Mouse (Mus musculus): ENCODE measurements around the gene Nxf1. TPM values are rescaled to one million over a fixed set of nuclear protein-coding genes. Genes with fewer than 3 reads are reported as not detected.

Nxf1 gene
- polyA plus RNA-seq, 2 experiments = 168 to 263 TPM

GRCm38 (mm10) chr19:8770567-8771270, 13.8 kb downstream of the Nxf1 start, which contains the start of gene Tmem223:
Gene Tmem223 (plus strand): TSS chr19:8770996.
- peak within 1 kb of the TSS; percentile 94 for H3K9ac ChIP-seq (ENCODE audit: low read depth, low read length, severe bottlenecking)
- H3K9me3 ChIP-seq (ENCODE audit: control insufficient read depth, low read length) = 0 out of 2 replicates have a peak, but pooled peaks cover under 1% of the 10 kb centered on the region
- peak; percentile 70 for DNase-seq (ENCODE audit: low spot score)
- H3K4me3 ChIP-seq (replicated peaks; ENCODE audit: low read length) = peak within 1 kb of the TSS; percentile 85
- WGBS = 23% methylated on average over 29 of the region's 29 CpGs
- peaks cover 66% of the 10 kb centered on the region for H3K36me3 ChIP-seq (ENCODE audit: control insufficient read depth, insufficient read depth, low read length)
- peak; percentile 48; the same call in 1 of the 2 replicates for ATAC-seq (ENCODE audit: low FRiP score, low read depth)
- peak; percentile 77; the same call in 1 of the 2 replicates for TF ChIP-seq POLR2A (IDR thresholded peaks at IDR 0.05; ENCODE audit: borderline replicate concordance, extremely low read depth, insufficient read depth, insufficient read length)
- peak within 1 kb of the TSS; percentile 65 for H3K4me2 ChIP-seq (replicated peaks; ENCODE audit: low read depth, low read length, severe bottlenecking)
- peaks cover 22% of the 10 kb centered on the region for H3K4me1 ChIP-seq (ENCODE audit: control insufficient read depth, insufficient read depth, low read length)
- H3K27ac ChIP-seq (replicated peaks; ENCODE audit: low read depth, low read length) = peak within 1 kb of the TSS; percentile 87
- no peaks in the 10 kb centered on the region for H3K27me3 ChIP-seq (ENCODE audit: control insufficient read depth, insufficient read depth, low read length)

GRCm38 (mm10) chr19:8772996-8773395, 16.1 kb downstream of the Nxf1 start:
- Histone ChIP-seq H3K4me2 (replicated peaks; ENCODE audit: low read depth, low read length, severe bottlenecking) (peak overlapping the region; percentile 98), H3K4me3 (replicated peaks; ENCODE audit: low read length) (no peak overlapping the region), H3K27ac (replicated peaks; ENCODE audit: low read depth, low read length) (0 out of 2 replicates have a peak overlapping the region, but pooled peaks have one; percentile 5), H3K27me3 (ENCODE audit: control insufficient read depth, insufficient read depth, low read length) (no peaks in the 10 kb centered on the region), H3K9ac (ENCODE audit: low read depth, low read length, severe bottlenecking) (no peak overlapping the region), H3K9me3 (ENCODE audit: control insufficient read depth, low read length) (no peaks in the 10 kb centered on the region), H3K4me1 (ENCODE audit: control insufficient read depth, insufficient read depth, low read length) (peaks cover 23% of the 10 kb centered on the region), H3K36me3 (ENCODE audit: control insufficient read depth, insufficient read depth, low read length) (peaks cover 52% of the 10 kb centered on the region)
- ATAC-seq (ENCODE audit: low FRiP score, low read depth) (no peak), DNase-seq (ENCODE audit: low spot score) (no peak)
- no peak for TF ChIP-seq POLR2A (IDR thresholded peaks at IDR 0.05; ENCODE audit: borderline replicate concordance, extremely low read depth, insufficient read depth, insufficient read length)
- WGBS = 86% methylated on average over 5 of the region's 5 CpGs

GRCm38 (mm10) chr19:8773409-8773808, 16.5 kb downstream of the Nxf1 start:
- Histone ChIP-seq H3K4me1 (ENCODE audit: control insufficient read depth, insufficient read depth, low read length) (peaks cover 23% of the 10 kb centered on the region), H3K27me3 (ENCODE audit: control insufficient read depth, insufficient read depth, low read length) (no peaks in the 10 kb centered on the region), H3K27ac (replicated peaks; ENCODE audit: low read depth, low read length) (peak overlapping the region; percentile 99), H3K9ac (ENCODE audit: low read depth, low read length, severe bottlenecking) (peak overlapping the region; percentile 93), H3K9me3 (ENCODE audit: control insufficient read depth, low read length) (no peaks in the 10 kb centered on the region), H3K4me2 (replicated peaks; ENCODE audit: low read depth, low read length, severe bottlenecking) (peak overlapping the region; percentile 98), H3K36me3 (ENCODE audit: control insufficient read depth, insufficient read depth, low read length) (peaks cover 52% of the 10 kb centered on the region), H3K4me3 (replicated peaks; ENCODE audit: low read length) (peak overlapping the region; percentile 56)
- DNase-seq (ENCODE audit: low spot score) (no peak), ATAC-seq (ENCODE audit: low FRiP score, low read depth) (no peak)
- WGBS = 55% methylated on average over 6 of the region's 6 CpGs
- TF ChIP-seq POLR2A (IDR thresholded peaks at IDR 0.05; ENCODE audit: borderline replicate concordance, extremely low read depth, insufficient read depth, insufficient read length) = no peak

GRCm38 (mm10) chr19:8774086-8774835, 17.4 kb downstream of the Nxf1 start, which contains the start of gene Tmem179b:
Gene Tmem179b (minus strand): TSS chr19:8774467.
- Histone ChIP-seq H3K9me3 (ENCODE audit: control insufficient read depth, low read length) (no peaks in the 10 kb centered on the region), H3K36me3 (ENCODE audit: control insufficient read depth, insufficient read depth, low read length) (peaks cover 47% of the 10 kb centered on the region), H3K27ac (replicated peaks; ENCODE audit: low read depth, low read length) (peak within 1 kb of the TSS; percentile 99), H3K4me2 (replicated peaks; ENCODE audit: low read depth, low read length, severe bottlenecking) (peak within 1 kb of the TSS; percentile 98), H3K4me3 (replicated peaks; ENCODE audit: low read length) (peak within 1 kb of the TSS; percentile 56), H3K4me1 (ENCODE audit: control insufficient read depth, insufficient read depth, low read length) (peaks cover 23% of the 10 kb centered on the region), H3K27me3 (ENCODE audit: control insufficient read depth, insufficient read depth, low read length) (no peaks in the 10 kb centered on the region), H3K9ac (ENCODE audit: low read depth, low read length, severe bottlenecking) (peak within 1 kb of the TSS; percentile 93)
- DNase-seq (ENCODE audit: low spot score) (peak; percentile 97), ATAC-seq (ENCODE audit: low FRiP score, low read depth) (peak; percentile 92)
- peak; percentile 80; the same call in 1 of the 2 replicates for TF ChIP-seq POLR2A (IDR thresholded peaks at IDR 0.05; ENCODE audit: borderline replicate concordance, extremely low read depth, insufficient read depth, insufficient read length)
- under 1% methylated on average over 63 of the region's 68 CpGs for WGBS

GRCm38 (mm10) chr19:8774951-8775421, 18.1 kb downstream of the Nxf1 start:
- H3K9ac ChIP-seq (ENCODE audit: low read depth, low read length, severe bottlenecking) = peak overlapping the region; percentile 93
- H3K27ac ChIP-seq (replicated peaks; ENCODE audit: low read depth, low read length) = peak overlapping the region; percentile 99
- H3K4me1 ChIP-seq (ENCODE audit: control insufficient read depth, insufficient read depth, low read length) = peaks cover 23% of the 10 kb centered on the region
- ATAC-seq (ENCODE audit: low FRiP score, low read depth) = peak; percentile 17; the same call in 1 of the 2 replicates
- H3K36me3 ChIP-seq (ENCODE audit: control insufficient read depth, insufficient read depth, low read length) = peaks cover 45% of the 10 kb centered on the region
- no peaks in the 10 kb centered on the region for H3K9me3 ChIP-seq (ENCODE audit: control insufficient read depth, low read length)
- peak overlapping the region; percentile 98 for H3K4me2 ChIP-seq (replicated peaks; ENCODE audit: low read depth, low read length, severe bottlenecking)
- H3K4me3 ChIP-seq (replicated peaks; ENCODE audit: low read length) = peak overlapping the region; percentile 56
- no peak for TF ChIP-seq POLR2A (IDR thresholded peaks at IDR 0.05; ENCODE audit: borderline replicate concordance, extremely low read depth, insufficient read depth, insufficient read length)
- 5% methylated on average over 19 of the region's 20 CpGs for WGBS
- DNase-seq (ENCODE audit: low spot score) = no peak
- no peaks in the 10 kb centered on the region for H3K27me3 ChIP-seq (ENCODE audit: control insufficient read depth, insufficient read depth, low read length)
